Mouse (Mus musculus) kidney, embryonic 14.5 days (tissue): ENCODE data around the gene Cela1. TPM values are rescaled to one million over a fixed set of nuclear protein-coding genes. Genes with fewer than 3 reads are reported as not detected.

ENCODE experiments used
- ATAC-seq: fragments of 200-750 bp; cut with Nextera tagmentation; 2 replicates; pipeline ENCODE4 v1.8.0; 2017; ENCODE audit warnings: moderate number of reproducible peaks, mild to moderate bottlenecking, moderate TSS enrichment, moderate library complexity; ENCODE audit not compliant: low FRiP score, low TSS enrichment
- H3K27ac ChIP-seq: fragments of 300-500 bp; sonication (generic); 2 replicates; pipeline ENCODE4 v1.5.1; 2014; ENCODE audit warnings: low read depth, mild to moderate bottlenecking, low read length, moderate library complexity, mixed read lengths
- H3K27me3 ChIP-seq: fragments of 300-500 bp; sonication (generic); 2 replicates; pipeline ENCODE4 v1.6.1; 2014; ENCODE audit warnings: mild to moderate bottlenecking, low read length; ENCODE audit not compliant: control insufficient read depth, insufficient read depth
- H3K36me3 ChIP-seq: fragments of 300-500 bp; sonication (generic); 2 replicates; pipeline ENCODE4 v1.6.1; 2014; ENCODE audit warnings: low read length, mixed read lengths; ENCODE audit not compliant: control insufficient read depth, insufficient read depth
- H3K4me1 ChIP-seq: fragments of 300-500 bp; sonication (generic); 2 replicates; pipeline ENCODE4 v1.6.1; 2014; ENCODE audit warnings: low read length, mixed read lengths; ENCODE audit not compliant: control insufficient read depth, insufficient read depth
- H3K4me2 ChIP-seq: fragments of 300-500 bp; sonication (generic); replicated peaks from 2 replicates; pipeline ENCODE4 v1.6.1; 2014; ENCODE audit warnings: low read depth, mild to moderate bottlenecking, low read length
- H3K4me3 ChIP-seq: fragments of 300-500 bp; sonication (generic); 2 replicates; pipeline ENCODE4 v1.5.1; 2014; ENCODE audit warnings: mild to moderate bottlenecking, low read length
- H3K9ac ChIP-seq: fragments of 300-500 bp; sonication (generic); 2 replicates; pipeline ENCODE4 v1.6.1; 2014; ENCODE audit warnings: low read depth, mild to moderate bottlenecking, low read length, moderate library complexity
- H3K9me3 ChIP-seq: fragments of 300-500 bp; sonication (generic); 2 replicates; pipeline ENCODE4 v1.6.1; 2016; ENCODE audit warnings: low read length; ENCODE audit not compliant: control insufficient read depth
- WGBS: fragments of 180-500 bp; shearing (Covaris S2); extraction: QIAGEN DNeasy Blood & Tissue Kit; methylation state at CpG from one replicate; pipeline ENCODE4 v1.1.7; 2014; 5-methylcytosine and 5-hydroxymethylcytosine counted together
- polyA plus RNA-seq: library from polyadenylated mRNA; unstranded; fragments of >200 nt; fragmentation: Nextera tagmentation; extraction: Ambion mirVana; gene quantifications from 2 replicates; pipeline ENCODE4 v1.2.1, GENCODE M21; 2014

Gene Cela1
- polyA plus RNA-seq, 1 experiment from 2014 or later, result 9.9 TPM

GRCm38 (mm10) chr15:100665411-100666218, 22.1 kb downstream of the Cela1 start:
- Histone ChIP-seq H3K9ac (no peak overlapping the region), H3K9me3 (no peaks in the 10 kb centered on the region), H3K4me3 (no peak overlapping the region), H3K36me3 (no peaks in the 10 kb centered on the region), H3K4me1 (peaks cover 12% of the 10 kb centered on the region; the same call in 1 of the 2 replicates), H3K27me3 (no peaks in the 10 kb centered on the region), H3K4me2 (no peak overlapping the region), H3K27ac (no peak overlapping the region)
- whole genome bisulfite sequencing, result 36% methylated on average over 9 of the region's 9 CpGs
- ATAC-seq, result no peak

DNA sequence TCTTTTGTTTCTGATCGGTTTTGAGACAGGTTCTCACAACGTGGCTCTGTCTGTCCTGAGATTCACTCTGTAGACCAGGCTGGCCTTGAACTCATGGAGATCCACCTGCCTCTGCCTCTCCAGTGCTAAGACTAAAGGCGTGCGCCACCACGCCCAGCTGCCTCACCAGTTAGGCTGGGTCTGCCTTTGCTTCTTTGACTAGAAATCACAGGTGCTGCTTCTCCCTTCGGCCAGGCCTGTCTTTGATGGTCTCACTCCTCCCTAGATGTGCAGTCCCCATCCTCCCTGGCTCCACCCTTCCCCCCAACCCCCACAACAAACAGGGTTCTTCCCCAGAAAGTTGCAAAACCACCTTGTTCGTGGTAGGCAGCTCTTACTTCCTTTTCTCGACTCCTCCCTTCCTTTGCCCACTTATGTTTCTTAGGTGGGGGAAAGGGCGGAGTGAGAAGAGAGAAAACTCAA, 22.9 kb downstream of the Cela1 start:
- Histone ChIP-seq H3K27ac (no peak overlapping the region), H3K4me2 (no peak overlapping the region), H3K36me3 (no peaks in the 10 kb centered on the region), H3K9ac (no peak overlapping the region), H3K4me1 (peaks cover 12% of the 10 kb centered on the region; the same call in 1 of the 2 replicates), H3K4me3 (no peak overlapping the region), H3K9me3 (no peaks in the 10 kb centered on the region), H3K27me3 (no peaks in the 10 kb centered on the region)
- no peak for ATAC-seq
- 67% methylated on average over 9 of the region's 9 CpGs for WGBS

- Histone ChIP-seq H3K4me2 (no peak overlapping the region), H3K4me3 (no peak overlapping the region), H3K4me1 (0 out of 2 replicates have a peak, but pooled peaks cover 3% of the 10 kb centered on the region), H3K36me3 (no peaks in the 10 kb centered on the region), H3K27me3 (no peaks in the 10 kb centered on the region), H3K9ac (no peak overlapping the region), H3K27ac (no peak overlapping the region), H3K9me3 (no peaks in the 10 kb centered on the region)
- no peak for ATAC-seq
- 94% methylated on average over 5 of the region's 5 CpGs for WGBS
Measured at GRCm38 (mm10) chr15:100660805-100661204, 26.9 kb downstream of the Cela1 start.

- 89% methylated on average over 9 of the region's 9 CpGs for WGBS
- H3K4me2 ChIP-seq, result no peak overlapping the region
- no peak overlapping the region for H3K9ac ChIP-seq
- no peaks in the 10 kb centered on the region for H3K27me3 ChIP-seq
- H3K9me3 ChIP-seq, result no peaks in the 10 kb centered on the region
- ATAC-seq, result no peak
- H3K4me3 ChIP-seq, result no peak overlapping the region
- no peaks in the 10 kb centered on the region for H3K36me3 ChIP-seq
- no peaks in the 10 kb centered on the region for H3K4me1 ChIP-seq
- H3K27ac ChIP-seq, result no peak overlapping the region
Measured at GRCm38 (mm10) chr15:100660306-100660705, 27.4 kb downstream of the Cela1 start.

DNA sequence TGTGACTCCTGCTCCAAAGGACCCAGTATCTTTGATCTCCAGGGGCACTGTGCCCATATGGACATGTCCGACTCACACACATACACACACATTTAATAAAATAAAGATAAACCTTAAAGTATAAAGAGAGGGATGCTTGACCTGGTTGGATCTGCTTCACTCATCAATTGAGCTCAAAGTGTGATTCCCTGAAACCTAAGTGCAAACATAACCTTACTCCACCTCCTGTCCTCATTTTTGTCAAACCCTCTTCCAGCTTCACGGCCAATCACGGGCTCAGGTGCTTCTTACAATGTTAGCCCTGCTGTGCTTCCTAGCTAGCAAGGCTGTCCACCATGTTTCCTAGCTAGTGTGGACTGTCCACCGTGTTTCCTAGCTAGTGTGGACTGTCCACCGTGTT, 32.5 kb downstream of the Cela1 start:
- H3K27ac ChIP-seq, result no peak overlapping the region
- H3K27me3 ChIP-seq, result no peaks in the 10 kb centered on the region
- WGBS, result 87% methylated on average over 5 of the region's 5 CpGs
- no peak overlapping the region for H3K4me2 ChIP-seq
- no peak overlapping the region for H3K9ac ChIP-seq
- H3K36me3 ChIP-seq, result no peaks in the 10 kb centered on the region
- no peak for ATAC-seq
- no peak overlapping the region for H3K4me3 ChIP-seq
- no peaks in the 10 kb centered on the region for H3K4me1 ChIP-seq
- H3K9me3 ChIP-seq, result no peaks in the 10 kb centered on the region

DNA sequence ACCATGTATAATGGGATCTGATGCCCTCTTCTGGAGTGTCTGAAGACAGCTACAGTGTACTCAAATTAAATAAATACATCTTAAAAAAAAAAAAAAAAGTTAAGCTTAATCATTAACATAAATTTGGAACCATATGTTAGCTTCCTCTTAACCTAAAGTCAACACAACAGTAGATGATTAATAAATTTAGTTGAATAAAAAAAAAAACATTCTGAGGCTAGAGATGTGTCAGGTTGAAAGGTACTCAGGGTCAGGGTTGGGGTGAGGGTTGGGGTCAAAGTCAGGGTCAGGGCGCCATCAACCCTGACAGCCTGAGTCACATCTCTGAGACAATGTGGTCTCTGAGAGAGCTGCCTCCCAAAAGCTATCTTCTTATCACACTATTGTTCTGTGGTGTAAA, 33.5 kb downstream of the Cela1 start:
- Histone ChIP-seq H3K36me3 (no peaks in the 10 kb centered on the region), H3K9ac (no peak overlapping the region), H3K9me3 (no peaks in the 10 kb centered on the region), H3K4me3 (no peak overlapping the region), H3K4me1 (no peaks in the 10 kb centered on the region), H3K27me3 (no peaks in the 10 kb centered on the region), H3K27ac (no peak overlapping the region), H3K4me2 (no peak overlapping the region)
- ATAC-seq, result no peak
- WGBS, result 77% methylated on average over 1 of the region's 1 CpGs

- H3K36me3 ChIP-seq, result no peaks in the 10 kb centered on the region
- H3K27me3 ChIP-seq, result no peaks in the 10 kb centered on the region
- no peak overlapping the region for H3K4me3 ChIP-seq
- H3K9me3 ChIP-seq, result no peaks in the 10 kb centered on the region
- no peaks in the 10 kb centered on the region for H3K4me1 ChIP-seq
- no peak for ATAC-seq
- 79% methylated on average over 9 of the region's 9 CpGs for WGBS
- H3K4me2 ChIP-seq, result no peak overlapping the region
- no peak overlapping the region for H3K27ac ChIP-seq
- no peak overlapping the region for H3K9ac ChIP-seq
Measured at GRCm38 (mm10) chr15:100651610-100652009, 36.1 kb downstream of the Cela1 start.

DNA sequence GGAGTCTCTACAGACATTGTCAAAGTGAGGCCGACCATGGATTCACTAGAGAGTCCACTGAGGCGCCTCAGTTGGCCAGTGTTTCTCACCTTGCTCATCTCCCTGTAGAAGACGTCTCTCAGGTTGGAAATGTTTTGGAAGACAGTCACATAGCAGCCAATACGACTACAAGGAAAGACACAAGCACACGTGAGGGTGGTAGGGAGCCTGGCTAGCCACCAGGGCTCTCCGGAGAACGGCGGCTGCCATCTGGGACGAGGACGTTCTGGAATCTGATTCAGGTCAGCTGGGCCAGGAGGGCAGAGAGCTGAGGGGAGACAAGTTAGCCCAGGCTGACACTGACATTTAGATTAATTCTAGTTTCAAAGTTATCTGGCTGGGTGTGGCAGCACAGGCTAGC, 37.6 kb downstream of the Cela1 start:
- H3K4me2 ChIP-seq, result no peak overlapping the region
- no peaks in the 10 kb centered on the region for H3K36me3 ChIP-seq
- no peak overlapping the region for H3K9ac ChIP-seq
- no peak overlapping the region for H3K4me3 ChIP-seq
- H3K27me3 ChIP-seq, result no peaks in the 10 kb centered on the region
- no peaks in the 10 kb centered on the region for H3K4me1 ChIP-seq
- ATAC-seq, result no peak
- H3K27ac ChIP-seq, result no peak overlapping the region
- H3K9me3 ChIP-seq, result no peaks in the 10 kb centered on the region
- 83% methylated on average over 10 of the region's 10 CpGs for WGBS

- Histone ChIP-seq H3K36me3 (no peaks in the 10 kb centered on the region), H3K9ac (no peak overlapping the region), H3K4me1 (no peaks in the 10 kb centered on the region), H3K9me3 (no peaks in the 10 kb centered on the region), H3K4me3 (no peak overlapping the region), H3K27ac (no peak overlapping the region), H3K4me2 (no peak overlapping the region), H3K27me3 (no peaks in the 10 kb centered on the region)
- ATAC-seq, result no peak
- WGBS, result 76% methylated on average over 6 of the region's 6 CpGs
Measured at GRCm38 (mm10) chr15:100646161-100646560, 41.6 kb downstream of the Cela1 start.
